Mouse (Mus musculus) small intestine, adult 2 months (tissue): Measurements from ENCODE around the gene Zfp446. TPM values are rescaled to one million over a fixed set of nuclear protein-coding genes. Genes with fewer than 3 reads are reported as not detected.
A peak's percentile ranks its signal among the peaks of the same experiment; 100 is the strongest.

Source experiments
- H3K27ac ChIP-seq: fragments of 200-500 bp; 2 replicates; pipeline ENCODE4 v1.5.1; 2012; ENCODE audit warnings: low read depth, low read length, control low read depth, inconsistent platforms; ENCODE audit not compliant: insufficient read depth
- H3K27me3 ChIP-seq: fragments of 200-500 bp; 2 replicates; pipeline ENCODE4 v1.6.1; 2012; ENCODE audit warnings: mild to moderate bottlenecking, moderate library complexity, low read length, inconsistent platforms; ENCODE audit not compliant: control insufficient read depth, insufficient read depth
- H3K36me3 ChIP-seq: fragments of 200-500 bp; 2 replicates; pipeline ENCODE4 v1.6.1; 2012; ENCODE audit warnings: mild to moderate bottlenecking, low read length, control low read depth, inconsistent platforms; ENCODE audit not compliant: control insufficient read depth, insufficient read depth
- H3K4me1 ChIP-seq: fragments of 200-500 bp; 2 replicates; pipeline ENCODE4 v1.6.1; 2012; ENCODE audit warnings: low read length, inconsistent platforms, mixed read lengths; ENCODE audit not compliant: control insufficient read depth, insufficient read depth, insufficient read length
- H3K4me3 ChIP-seq: fragments of 200-500 bp; 2 replicates; pipeline ENCODE4 v1.5.1; 2012; ENCODE audit warnings: low read depth, mild to moderate bottlenecking, control low read depth, inconsistent platforms, low read length, moderate library complexity
- CTCF ChIP-seq: fragments of 200-500 bp; IDR thresholded peaks from 2 replicates; pipeline ENCODE4 v1.5.1; 2012; ENCODE audit warnings: low read depth, mild to moderate bottlenecking, control low read depth, inconsistent platforms, low read length, moderate library complexity, mixed read lengths; ENCODE audit not compliant: insufficient replicate concordance, insufficient read length; ENCODE audit errors: extremely low read depth
- POLR2A ChIP-seq: fragments of 200-500 bp; IDR thresholded peaks from 2 replicates; pipeline ENCODE4 v1.6.1; 2012; ENCODE audit warnings: low read depth, mild to moderate bottlenecking, control low read depth, inconsistent platforms, low read length, moderate library complexity
- WGBS: fragments of 180-500 bp; shearing (Covaris S2); methylation state at CpG from one replicate; pipeline ENCODE4 v1.1.7; 2018; 5-methylcytosine and 5-hydroxymethylcytosine counted together
- polyA plus RNA-seq: library from polyadenylated mRNA; depleted of rRNA; stranded (reverse); fragments of >200 nt; gene quantifications from 2 replicates; pipeline ENCODE4 v1.2.3, GENCODE M21; 2012; rRNA removed

Zfp446 gene
- polyA plus RNA-seq, 1 experiment: 1.2 TPM

DNA sequence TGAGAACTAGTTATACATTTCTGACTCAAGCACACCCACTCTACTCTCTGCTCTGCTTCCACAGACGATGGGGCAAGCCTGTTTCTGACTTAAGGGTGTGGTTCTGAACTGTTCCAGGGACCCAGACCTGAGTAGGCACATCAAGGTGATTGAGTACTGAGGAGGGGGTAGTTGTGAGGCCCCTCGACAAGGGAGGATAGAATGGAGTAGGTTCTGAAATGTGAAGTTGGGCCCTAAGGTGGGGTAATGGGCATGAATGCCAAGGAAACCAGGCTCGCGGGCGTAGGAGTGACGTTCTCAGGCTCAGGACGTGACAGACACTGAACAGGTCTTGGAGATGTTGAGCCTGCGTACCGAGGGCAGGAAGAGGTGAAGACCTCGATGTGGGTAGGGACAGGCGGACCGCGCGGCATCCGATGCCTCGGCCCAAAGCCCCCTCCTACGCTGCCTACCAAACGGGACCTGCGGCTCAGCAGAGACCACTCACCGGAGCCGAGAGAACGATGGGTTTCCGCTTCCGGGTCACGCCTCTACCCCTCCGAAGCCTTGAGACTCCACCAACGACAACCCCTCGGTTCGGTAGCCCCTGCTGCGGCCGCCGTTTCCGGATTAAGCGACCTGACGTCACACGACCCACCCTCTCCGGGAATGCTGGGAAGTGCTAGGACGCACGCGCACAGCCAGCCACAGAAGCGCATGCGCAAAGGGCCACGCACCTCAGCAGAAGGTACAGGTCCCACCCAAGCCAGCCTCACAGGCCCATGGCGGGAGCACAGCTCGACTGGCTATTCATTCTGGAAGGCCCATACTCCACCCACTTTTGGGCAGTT, 56.7 kb downstream of the Zfp446 start, which contains the start of gene Chmp2a:
Chmp2a (minus strand) TSS at position 660 of the 830 bp plus-strand sequence.
- H3K4me1 ChIP-seq: peaks cover 17% of the 10 kb centered on the region
- no peaks in the 10 kb centered on the region for H3K27me3 ChIP-seq
- peak within 1 kb of the TSS; percentile 88 for H3K4me3 ChIP-seq
- H3K27ac ChIP-seq: peak within 1 kb of the TSS; percentile 97
- H3K36me3 ChIP-seq: peaks cover 39% of the 10 kb centered on the region
- TF ChIP-seq CTCF (no peak), POLR2A (no peak; the same call in 1 of the 2 replicates)
- under 1% methylated on average over 45 of the region's 45 CpGs for WGBS

Other genes starting within 250 kb of the Zfp446 start
- gene Vmn2r56, start 242.8 kb upstream of the Zfp446 start, polyA plus RNA-seq: not detected in 2 replicates
- 0.15 and 0.24 TPM in 2 replicates for gene Zscan18, start 174.2 kb upstream of the Zfp446 start, polyA plus RNA-seq
- 0.11 and 0.22 TPM in 2 replicates for gene Zfp329, start 159.0 kb upstream of the Zfp446 start, polyA plus RNA-seq
- 3.3 and 5.3 TPM in 2 replicates for gene Zfp110, start 143.1 kb upstream of the Zfp446 start, polyA plus RNA-seq
- gene Zfp128, start 96.7 kb upstream of the Zfp446 start, polyA plus RNA-seq: 0.15 TPM in 2 replicates
- 4.0 and 5.6 TPM in 2 replicates for gene Zscan22, start 80.0 kb upstream of the Zfp446 start, polyA plus RNA-seq
- gene Rps5, start 55.6 kb upstream of the Zfp446 start, polyA plus RNA-seq: 1,663 and 2,242 TPM in 2 replicates
- gene Rnf225, start 50.4 kb upstream of the Zfp446 start, polyA plus RNA-seq: 0.22 and 0.41 TPM in 2 replicates
- gene Zfp324, start 12.0 kb upstream of the Zfp446 start, polyA plus RNA-seq: 3.1 and 3.5 TPM in 2 replicates
- 0.19 TPM in 1 of 2 replicates, not detected in the other for gene Slc27a5, start 20.3 kb downstream of the Zfp446 start, polyA plus RNA-seq
- gene Trim28, start 21.3 kb downstream of the Zfp446 start, polyA plus RNA-seq: 101 and 195 TPM in 2 replicates
- 22.1 and 46.2 TPM in 2 replicates for gene Zbtb45, start 32.2 kb downstream of the Zfp446 start, polyA plus RNA-seq
- gene Chmp2a, start 57.0 kb downstream of the Zfp446 start, polyA plus RNA-seq: 58.3 and 102 TPM in 2 replicates
- 56.0 and 93.7 TPM in 2 replicates for gene Ube2m, start 60.4 kb downstream of the Zfp446 start, polyA plus RNA-seq
- gene Mzf1, start 76.9 kb downstream of the Zfp446 start, polyA plus RNA-seq: 0.66 and 0.95 TPM in 2 replicates
- not detected in 2 replicates for gene Vmn1r85, start 117.3 kb downstream of the Zfp446 start, polyA plus RNA-seq
- not detected in 2 replicates for gene Vmn1r86, start 142.1 kb downstream of the Zfp446 start, polyA plus RNA-seq
- not detected in 2 replicates for gene Vmn1r87, start 162.3 kb downstream of the Zfp446 start, polyA plus RNA-seq
- gene Vmn1r88, start 181.7 kb downstream of the Zfp446 start, polyA plus RNA-seq: not detected in 2 replicates
- gene Vmn1r89, start 235.2 kb downstream of the Zfp446 start, polyA plus RNA-seq: not detected in 2 replicates